Mouse (Mus musculus) erythroblast, adult 5-6 weeks (primary cell): Measurements from ENCODE around the gene Nav2. TPM values are rescaled to one million over a fixed set of nuclear protein-coding genes. Genes with fewer than 3 reads are reported as not detected.

ENCODE experiments used
- ATAC-seq: replicated peaks from 2 replicates; pipeline ENCODE4 v1.8.0; 2016; ENCODE audit warnings: moderate number of reproducible peaks, mild to moderate bottlenecking, moderate TSS enrichment, inconsistent platforms; ENCODE audit not compliant: poor library complexity, low FRiP score, severe bottlenecking
- total RNA-seq, 2 experiments: library from RNA; stranded (forward) in 1 of 2; stranded (reverse) in 1 of 2; fragments of 150-400 nt in 1 of 2; fragments of 200-764, 138-1000 nt in 1 of 2; gene quantifications; 2 replicates each; pipeline versions ENCODE4 v1.2.3 to v1.2.4; 2015 to 2017; ENCODE audit warnings: low replicate concordance in 2 of 2

Nav2 gene
- total RNA-seq, 2 experiments from 2014 or later: 1.9 to 4.6 TPM

GRCm38 (mm10) chr7:49540181-49540580, 631.7 kb downstream of the Nav2 start:
- no peak for ATAC-seq

GRCm38 (mm10) chr7:49542135-49542534, 633.6 kb downstream of the Nav2 start:
- no peak for ATAC-seq

GRCm38 (mm10) chr7:49544775-49545705, 636.5 kb downstream of the Nav2 start:
- no peak for ATAC-seq

- ATAC-seq: no peak
These were observed 637.2 kb downstream of the Nav2 start for GRCm38 (mm10) chr7:49545706-49546097.

GRCm38 (mm10) chr7:49548397-49548796, 639.9 kb downstream of the Nav2 start:
- no peak for ATAC-seq

- no peak for ATAC-seq
These were observed 644.9 kb downstream of the Nav2 start for GRCm38 (mm10) chr7:49553236-49553981.

GRCm38 (mm10) chr7:49558240-49558640, 649.7 kb downstream of the Nav2 start:
- no peak for ATAC-seq

GRCm38 (mm10) chr7:49558895-49559294, 650.4 kb downstream of the Nav2 start:
- ATAC-seq: no peak

GRCm38 (mm10) chr7:49560012-49560411, 651.5 kb downstream of the Nav2 start:
- ATAC-seq: no peak

- no peak for ATAC-seq
These were observed 653.9 kb downstream of the Nav2 start for GRCm38 (mm10) chr7:49562404-49562803.

GRCm38 (mm10) chr7:49562851-49563250, 654.3 kb downstream of the Nav2 start:
- ATAC-seq: no peak

GRCm38 (mm10) chr7:49565084-49565483, 656.6 kb downstream of the Nav2 start:
- ATAC-seq: no peak

- ATAC-seq: no peak
These were observed 657.3 kb downstream of the Nav2 start for GRCm38 (mm10) chr7:49565798-49566197.

GRCm38 (mm10) chr7:49567346-49568034, 659.0 kb downstream of the Nav2 start:
- no peak for ATAC-seq

GRCm38 (mm10) chr7:49569646-49570045, 661.1 kb downstream of the Nav2 start:
- no peak for ATAC-seq

GRCm38 (mm10) chr7:49571606-49572005, 663.1 kb downstream of the Nav2 start:
- ATAC-seq: no peak

GRCm38 (mm10) chr7:49575226-49575625, 666.7 kb downstream of the Nav2 start:
- no peak for ATAC-seq

GRCm38 (mm10) chr7:49577096-49577495, 668.6 kb downstream of the Nav2 start:
- no peak for ATAC-seq

- ATAC-seq: no peak
These were observed 673.4 kb downstream of the Nav2 start for GRCm38 (mm10) chr7:49581951-49582350.

- ATAC-seq: no peak
These were observed 674.0 kb downstream of the Nav2 start for GRCm38 (mm10) chr7:49582551-49582950.
